Comparison of ENCODE assay signal across 10 mouse cellular contexts in the genomic region with DNA sequence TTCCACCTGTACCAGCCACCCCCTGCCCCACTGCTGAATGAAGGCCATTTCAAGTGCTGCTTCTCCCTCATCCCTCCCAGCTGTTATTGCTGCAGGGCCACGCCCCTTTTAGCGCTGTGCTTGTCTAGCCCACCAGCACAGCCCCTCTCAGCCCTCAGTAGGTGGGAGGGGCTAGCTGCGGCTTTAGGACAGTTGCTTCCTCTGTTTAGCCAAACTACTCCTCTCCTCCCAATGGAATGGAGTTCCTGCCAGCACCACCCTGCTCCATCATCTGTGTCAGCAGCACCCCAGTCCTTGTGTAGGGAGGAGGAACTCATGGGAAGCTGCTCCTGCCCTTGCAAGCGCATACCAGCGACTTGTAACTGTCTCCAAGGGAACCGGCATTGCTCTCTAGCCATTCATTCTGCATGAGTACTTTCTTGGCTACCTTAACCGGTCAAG. TPM values are rescaled to one million over a fixed set of nuclear protein-coding genes. Genes with fewer than 3 reads are reported as not detected.
A peak's percentile ranks its signal among the peaks of the same experiment; 100 is the strongest.
DNase-seq lines count a peak whose midpoint lies in the region; ATAC-seq and TF ChIP-seq lines count a peak whose summit lies in the region.
"Had no signal": no experiment of that assay in that cellular context is flagged by ENCODE, and none has a peak within 500 bp of the region (broad histone marks: within the 10 kb centered on the region; RNA-seq: fewer than 3 reads in every experiment).

No protein-coding gene starts in this region.

- no peak for DNase-seq in heart, adult 18-20 months
- peak; percentile 36 for DNase-seq in embryo, embryonic 11.5 days (ENCODE audit: low read depth, low spot score)
- peak; percentile 76 for DNase-seq in midbrain, postnatal 0 days (ENCODE audit: low spot score)
- no peak for DNase-seq in thymus, adult 2 months
- DNase-seq in thymus, adult 18-20 months, result no peak
- DNase-seq in cerebellum, adult 11 months, result no peak

- no peaks in the 10 kb centered on the region for H3K36me3 ChIP-seq in heart, embryonic 12.5 days
- H3K36me3 ChIP-seq in intestine, embryonic 15.5 days, result no peaks in the 10 kb centered on the region
- peaks cover 25% of the 10 kb centered on the region for H3K36me3 ChIP-seq in midbrain, postnatal 0 days (ENCODE audit: insufficient read depth, low read length)
- H3K36me3 ChIP-seq in thymus, adult 2 months (ENCODE audit: control insufficient read depth, insufficient read depth, low read length), result no peaks in the 10 kb centered on the region

- H3K4me1 ChIP-seq in heart, embryonic 12.5 days (replicated peaks), result peaks cover 15% of the 10 kb centered on the region
- H3K4me1 ChIP-seq in intestine, embryonic 15.5 days (replicated peaks), result peaks cover 12% of the 10 kb centered on the region
- peaks cover 5% of the 10 kb centered on the region; the same call in 1 of the 2 replicates for H3K4me1 ChIP-seq in midbrain, postnatal 0 days (ENCODE audit: insufficient read depth, low read length)
- H3K4me1 ChIP-seq in thymus, adult 2 months (replicated peaks; ENCODE audit: control insufficient read depth, insufficient read depth, low read length), result 0 out of 2 replicates have a peak, but pooled peaks cover 2% of the 10 kb centered on the region

- no peak overlapping the region for H3K27ac ChIP-seq in heart, embryonic 12.5 days (ENCODE audit: poor library complexity, severe bottlenecking)
- H3K27ac ChIP-seq in intestine, embryonic 15.5 days, result no peak overlapping the region
- H3K27ac ChIP-seq in midbrain, postnatal 0 days (ENCODE audit: low read depth, low read length), result peak overlapping the region; percentile 47; the same call in 1 of the 2 replicates
- H3K27ac ChIP-seq in thymus, adult 2 months (ENCODE audit: control insufficient read depth, insufficient read depth, low read length), result no peak overlapping the region

- peak overlapping the region; percentile 51 for H3K4me2 ChIP-seq in heart, embryonic 12.5 days
- H3K4me2 ChIP-seq in intestine, embryonic 15.5 days (replicated peaks), result peak overlapping the region; percentile 50
- no peak overlapping the region for H3K4me2 ChIP-seq in midbrain, postnatal 0 days (ENCODE audit: low read depth, low read length, poor library complexity, severe bottlenecking)

- H3K9me3 ChIP-seq in heart, embryonic 12.5 days (replicated peaks), result no peaks in the 10 kb centered on the region
- no peaks in the 10 kb centered on the region for H3K9me3 ChIP-seq in intestine, embryonic 15.5 days
- H3K9me3 ChIP-seq in midbrain, postnatal 0 days (ENCODE audit: low read length), result no peaks in the 10 kb centered on the region

- 15% methylated on average over 7 of the region's 7 CpGs for WGBS in heart, embryonic 12.5 days
- 5% methylated on average over 7 of the region's 7 CpGs for WGBS in intestine, embryonic 15.5 days
- whole genome bisulfite sequencing in midbrain, postnatal 0 days, result 3% methylated on average over 7 of the region's 7 CpGs
- WGBS in thymus, adult 2 months, result 30% methylated on average over 7 of the region's 7 CpGs

- peak overlapping the region; percentile 8 for H3K4me3 ChIP-seq in heart, embryonic 12.5 days
- H3K4me3 ChIP-seq in intestine, embryonic 15.5 days (replicated peaks), result no peak overlapping the region
- H3K4me3 ChIP-seq in midbrain, postnatal 0 days (ENCODE audit: low read depth, low read length), result no peak overlapping the region
- no peak overlapping the region for H3K4me3 ChIP-seq in thymus, adult 2 months (ENCODE audit: control insufficient read depth, insufficient read depth, low read length)

- no peak for ATAC-seq in heart, embryonic 12.5 days (ENCODE audit: insufficient number of reproducible peaks, low FRiP score)
- ATAC-seq in intestine, embryonic 15.5 days, result peak; percentile 53
- peak; percentile 65 for ATAC-seq in midbrain, postnatal 0 days (ENCODE audit: low FRiP score)

- TF ChIP-seq POLR2A in thymus, adult 2 months (IDR thresholded peaks at IDR 0.05; ENCODE audit: control insufficient read depth, extremely low read depth, insufficient read depth, low read length, poor library complexity), result no peak

- H3K27me3 ChIP-seq in heart, embryonic 12.5 days (replicated peaks), result no peaks in the 10 kb centered on the region
- no peaks in the 10 kb centered on the region for H3K27me3 ChIP-seq in intestine, embryonic 15.5 days (replicated peaks)
- no peaks in the 10 kb centered on the region for H3K27me3 ChIP-seq in midbrain, postnatal 0 days (ENCODE audit: insufficient read depth, low read length)
- H3K27me3 ChIP-seq in thymus, adult 2 months (ENCODE audit: control insufficient read depth, insufficient read depth, low read length), result no peaks in the 10 kb centered on the region; the same call in 1 of the 2 replicates

- H3K9ac ChIP-seq in heart, embryonic 12.5 days, result peak overlapping the region; percentile 1; the same call in 1 of the 2 replicates
- no peak overlapping the region for H3K9ac ChIP-seq in intestine, embryonic 15.5 days
- no peak overlapping the region for H3K9ac ChIP-seq in midbrain, postnatal 0 days (replicated peaks; ENCODE audit: low read length, poor library complexity, severe bottlenecking)

- TF ChIP-seq CTCF in midbrain, postnatal 0 days (IDR thresholded peaks at IDR 0.05), result no peak
- TF ChIP-seq CTCF in thymus, adult 2 months (IDR thresholded peaks at IDR 0.05; ENCODE audit: borderline replicate concordance, control insufficient read depth, extremely low read depth, insufficient read depth, low read length, poor library complexity), result no peak

RNA-seq across cellular contexts. Expression of a gene that starts 5.5 kb away (rescaled TPM):
- polyA plus RNA-seq in heart, embryonic 12.5 days (2016; fragmentation: Nextera tagmentation; extraction: Ambion mirVana), result 0.35 and 0.66 TPM in 2 replicates
- total RNA-seq in heart, adult 18-20 months (2021), result not detected
- 0.11 and 0.13 TPM in 2 replicates for polyA plus RNA-seq in intestine, embryonic 15.5 days (2015; fragmentation: Nextera tagmentation; extraction: Ambion mirVana)
- 0.60 and 0.99 TPM in 2 replicates for total RNA-seq in midbrain, postnatal 0 days (2014; rRNA removed)
- polyA plus RNA-seq in midbrain, postnatal 0 days (2015; fragmentation: Nextera tagmentation; extraction: Ambion mirVana), result 0.11 and 0.23 TPM in 2 replicates
- polyA plus RNA-seq in thymus, adult 2 months (2012; rRNA removed), result 0.11 and 0.14 TPM in 2 replicates
- total RNA-seq: CH12.LX had no signal
- polyA plus RNA-seq: cortical plate, adult 2 months had no signal

RNA-seq across cellular contexts. Expression of a gene that starts 18.6 kb away (rescaled TPM):
- 3.8 and 4.9 TPM in 2 replicates for polyA plus RNA-seq in heart, embryonic 12.5 days (2016; fragmentation: Nextera tagmentation; extraction: Ambion mirVana)
- total RNA-seq in heart, adult 18-20 months (2021), result 1 to 10 TPM in 1 of 2 experiments, under 1 TPM in 1; 0.62 to 1.1 TPM
- polyA plus RNA-seq in intestine, embryonic 15.5 days (2015; fragmentation: Nextera tagmentation; extraction: Ambion mirVana), result 8.6 and 10.2 TPM in 2 replicates
- 480 and 506 TPM in 2 replicates for total RNA-seq in midbrain, postnatal 0 days (2014; rRNA removed)
- polyA plus RNA-seq in midbrain, postnatal 0 days (2015; fragmentation: Nextera tagmentation; extraction: Ambion mirVana), result 369 and 404 TPM in 2 replicates
- 3.4 and 4.6 TPM in 2 replicates for polyA plus RNA-seq in thymus, adult 2 months (2012; rRNA removed)

RNA-seq across cellular contexts. Expression of a gene that starts 41.1 kb away (rescaled TPM):
- polyA plus RNA-seq in heart, embryonic 12.5 days (2016; fragmentation: Nextera tagmentation; extraction: Ambion mirVana), result not detected in 2 replicates
- not detected for total RNA-seq in heart, adult 18-20 months (2021)
- polyA plus RNA-seq in intestine, embryonic 15.5 days (2015; fragmentation: Nextera tagmentation; extraction: Ambion mirVana), result 0.13 TPM in 1 of 2 replicates, not detected in the other
- total RNA-seq in midbrain, postnatal 0 days (2014; rRNA removed), result 139 and 156 TPM in 2 replicates
- 15.4 and 17.9 TPM in 2 replicates for polyA plus RNA-seq in midbrain, postnatal 0 days (2015; fragmentation: Nextera tagmentation; extraction: Ambion mirVana)
- polyA plus RNA-seq in thymus, adult 2 months (2012; rRNA removed), result 0.08 and 0.24 TPM in 2 replicates
- total RNA-seq: CH12.LX had no signal

RNA-seq across cellular contexts. Expression of a gene that starts 45.4 kb away (rescaled TPM):
- polyA plus RNA-seq in heart, embryonic 12.5 days (2016; fragmentation: Nextera tagmentation; extraction: Ambion mirVana), result 40.5 and 44.6 TPM in 2 replicates
- total RNA-seq in heart, adult 18-20 months (2021), result 10 to 100 TPM; 25.4 to 32.2 TPM
- polyA plus RNA-seq in intestine, embryonic 15.5 days (2015; fragmentation: Nextera tagmentation; extraction: Ambion mirVana), result 144 and 176 TPM in 2 replicates
- total RNA-seq in midbrain, postnatal 0 days (2014; rRNA removed), result 36.6 and 38.0 TPM in 2 replicates
- polyA plus RNA-seq in midbrain, postnatal 0 days (2015; fragmentation: Nextera tagmentation; extraction: Ambion mirVana), result 25.0 and 30.8 TPM in 2 replicates
- 118 and 150 TPM in 2 replicates for polyA plus RNA-seq in thymus, adult 2 months (2012; rRNA removed)

RNA-seq across cellular contexts. Expression of a gene that starts 45.5 kb away (rescaled TPM):
- polyA plus RNA-seq in heart, embryonic 12.5 days (2016; fragmentation: Nextera tagmentation; extraction: Ambion mirVana), result 9.8 and 9.9 TPM in 2 replicates
- total RNA-seq in heart, adult 18-20 months (2021), result under 1 TPM; 0.72 to 0.75 TPM
- polyA plus RNA-seq in intestine, embryonic 15.5 days (2015; fragmentation: Nextera tagmentation; extraction: Ambion mirVana), result 13.1 and 13.4 TPM in 2 replicates
- total RNA-seq in midbrain, postnatal 0 days (2014; rRNA removed), result 0.28 and 1.5 TPM in 2 replicates
- polyA plus RNA-seq in midbrain, postnatal 0 days (2015; fragmentation: Nextera tagmentation; extraction: Ambion mirVana), result 0.82 and 0.88 TPM in 2 replicates
- 1.7 and 2.3 TPM in 2 replicates for polyA plus RNA-seq in thymus, adult 2 months (2012; rRNA removed)

Comparison
In these comparisons a context has a peak if more than half of its experiments do, and no peak if none do; other contexts are left out.
1. DNase-seq: peak in embryo, embryonic 11.5 days (single experiment) and midbrain, postnatal 0 days (single experiment); none in heart, adult 18-20 months (0 of 2), thymus, adult 2 months (single experiment), thymus, adult 18-20 months (0 of 2) and cerebellum, adult 11 months (single experiment).
2. RNA of a gene that starts 18.6 kb away (polyA plus RNA-seq): 369 to 404 TPM in midbrain, postnatal 0 days; 8.6 to 10.2 TPM in intestine, embryonic 15.5 days, 3.4 to 4.6 TPM in thymus, adult 2 months and 3.8 to 4.9 TPM in heart, embryonic 12.5 days; every median in the first group is over 10 times any median in the second.
3. RNA of a gene that starts 41.1 kb away (polyA plus RNA-seq): 15.4 to 17.9 TPM in midbrain, postnatal 0 days; 0.08 to 0.24 TPM in thymus, adult 2 months, 0.13 TPM in intestine, embryonic 15.5 days and not detected in heart, embryonic 12.5 days; every median in the first group is over 10 times any median in the second.